Mouse (Mus musculus) cerebellum, adult 2 months (tissue): ENCODE data around the gene Gprasp2. TPM values are rescaled to one million over a fixed set of nuclear protein-coding genes. Genes with fewer than 3 reads are reported as not detected.
"Not testable (repeated sequence)": the region's sequence is repeated elsewhere in the genome, so short reads cannot be mapped to it uniquely, and the experiment has no call there.

Source experiments
- DNase-seq, 2 experiments: peaks; one replicate each; pipeline ENCODE4 v3.0.0; 2021
- H3K27ac ChIP-seq: fragments of 200-500 bp; 2 replicates; pipeline ENCODE4 v1.5.1; 2012; ENCODE audit warnings: low read length, control low read depth, inconsistent platforms; ENCODE audit not compliant: insufficient read depth
- H3K27me3 ChIP-seq: fragments of 200-500 bp; 2 replicates; pipeline ENCODE4 v1.6.1; 2012; ENCODE audit warnings: inconsistent platforms, mild to moderate bottlenecking, low read length, moderate library complexity; ENCODE audit not compliant: control insufficient read depth, insufficient read depth
- H3K4me1 ChIP-seq: fragments of 200-500 bp; 2 replicates; pipeline ENCODE4 v1.6.1; 2011; ENCODE audit warnings: low read length; ENCODE audit not compliant: control insufficient read depth, insufficient read depth
- H3K4me3 ChIP-seq: fragments of 200-500 bp; replicated peaks from 2 replicates; pipeline ENCODE3; 2011; ENCODE audit warnings: mild to moderate bottlenecking, low read depth, low read length, control low read depth; ENCODE audit not compliant: insufficient read depth
- CTCF ChIP-seq: fragments of 200-500 bp; IDR thresholded peaks from 2 replicates; pipeline ENCODE4 v1.5.1; 2011; ENCODE audit warnings: low read depth, mild to moderate bottlenecking, control low read depth, low read length, moderate library complexity, borderline replicate concordance; ENCODE audit not compliant: insufficient read depth
- POLR2A ChIP-seq: fragments of 200-500 bp; IDR thresholded peaks from 2 replicates; pipeline ENCODE4 v1.6.1; 2011; ENCODE audit warnings: low read length, control low read depth, borderline replicate concordance; ENCODE audit not compliant: insufficient read depth
- WGBS: fragments of 180-500 bp; shearing (Covaris S2); methylation state at CpG from one replicate; pipeline ENCODE4 v1.1.7; 2018; 5-methylcytosine and 5-hydroxymethylcytosine counted together
- polyA plus RNA-seq: library from polyadenylated mRNA; depleted of rRNA; stranded (reverse); fragments of >200 nt; gene quantifications from 2 replicates; pipeline ENCODE4 v1.2.3, GENCODE M21; 2012; rRNA removed

Gprasp2 gene
- 107 and 115 TPM in 2 replicates for polyA plus RNA-seq

DNA sequence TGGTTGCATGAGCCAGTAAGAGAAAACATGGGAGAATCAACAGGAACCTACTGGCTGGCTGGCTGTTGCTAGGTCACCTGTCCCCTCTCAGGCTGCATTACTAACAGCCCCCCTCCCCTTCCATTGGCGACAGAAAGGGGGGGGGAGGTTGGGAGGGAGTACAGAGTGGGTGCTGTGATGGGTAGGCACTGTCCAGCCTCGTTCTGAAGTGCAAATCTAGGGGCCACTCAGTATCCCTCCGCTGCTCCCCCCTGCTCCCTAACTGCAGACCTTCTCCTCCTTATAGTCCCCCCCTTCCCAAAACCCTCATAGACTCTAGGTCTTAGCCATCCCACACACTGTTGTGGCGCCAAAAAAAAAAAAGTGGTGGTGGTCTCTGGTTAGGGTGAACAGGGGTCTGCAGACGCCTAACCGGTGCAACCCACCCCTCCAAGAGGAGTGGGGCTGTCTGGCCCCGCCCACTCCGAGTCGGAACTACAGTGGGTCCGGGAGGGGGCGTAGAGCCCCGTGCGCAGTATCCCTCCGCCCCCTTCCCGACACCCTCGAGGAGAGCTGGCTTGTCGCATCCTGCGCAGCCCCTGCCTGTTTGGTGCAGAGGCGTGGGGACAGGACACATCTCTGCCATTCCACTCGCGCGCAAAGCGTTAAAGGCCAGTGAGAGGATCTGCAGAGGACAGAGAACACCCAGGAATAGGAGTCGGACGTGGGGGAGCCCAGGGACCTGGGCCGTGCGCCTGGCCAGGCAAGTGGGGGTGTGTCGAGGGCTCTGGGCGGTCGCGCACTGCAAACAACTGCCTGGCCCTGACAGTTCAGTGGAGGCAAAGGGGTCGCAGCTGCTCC lies at the start of gene Gprasp2:
TSS of gene Gprasp2 (plus strand) at position 514 of the 840 bp plus-strand sequence.
- not testable (repeated sequence) for H3K4me1 ChIP-seq, H3K27me3 ChIP-seq
- Histone ChIP-seq H3K27ac (0 out of 2 replicates have a peak within 1 kb of the TSS, but pooled peaks have one; percentile 34), H3K4me3 (peak within 1 kb of the TSS; percentile 69)
- 12% methylated on average over 28 of the region's 32 CpGs for WGBS
- DNase-seq, result peak; percentile 66 to 67

DNA sequence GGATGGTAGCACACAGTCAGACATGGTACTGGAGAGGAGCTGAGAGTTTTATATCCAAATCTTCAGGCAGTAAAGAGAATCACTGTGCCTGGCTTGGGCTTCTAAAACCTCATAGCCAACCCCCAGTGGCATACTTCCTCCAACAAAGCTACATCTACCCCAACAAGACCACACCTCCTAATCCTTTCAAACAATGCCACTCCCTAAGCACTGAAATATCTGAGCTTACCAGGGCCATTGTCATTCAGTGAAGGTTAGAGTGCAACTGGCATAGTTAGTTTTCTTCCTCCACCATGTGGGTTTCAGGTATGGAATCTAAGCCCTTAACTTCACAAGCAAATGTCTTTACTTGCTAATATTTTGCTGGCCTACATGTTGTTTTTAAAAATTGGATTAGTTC lies 47.3 kb upstream of the Gprasp2 start:
- no peak for TF ChIP-seq CTCF
- no peak for TF ChIP-seq POLR2A
- Histone ChIP-seq H3K27ac (no peak overlapping the region), H3K4me3 (no peak overlapping the region), H3K27me3 (no peaks in the 10 kb centered on the region), H3K4me1 (no peaks in the 10 kb centered on the region)
- no peak for DNase-seq

DNA sequence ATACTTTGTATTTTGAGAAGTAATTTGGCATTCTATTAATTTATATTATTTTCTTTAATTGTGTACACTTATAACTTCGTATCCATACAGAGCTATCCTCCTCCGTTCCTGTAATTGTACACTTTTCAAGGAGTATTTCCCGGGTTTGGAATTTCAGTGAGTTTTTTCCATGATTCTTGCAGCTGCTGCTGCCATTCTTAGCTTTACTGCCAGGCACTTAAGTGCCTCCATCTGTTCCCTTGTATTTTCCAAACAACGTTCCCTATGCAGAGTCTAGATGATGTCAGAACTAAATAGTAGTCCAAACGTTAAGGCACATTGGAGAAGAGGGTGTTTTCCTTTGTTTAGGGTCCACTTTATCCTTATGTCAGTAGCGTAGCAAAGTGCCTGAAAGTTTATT lies 46.5 kb upstream of the Gprasp2 start:
- no peak overlapping the region for H3K27ac ChIP-seq
- 31% methylated on average over 6 of the region's 6 CpGs for WGBS
- H3K4me3 ChIP-seq, result no peak overlapping the region
- H3K27me3 ChIP-seq, result no peaks in the 10 kb centered on the region
- peak in 1 of 2 experiments; percentile 8 for DNase-seq
- no peaks in the 10 kb centered on the region for H3K4me1 ChIP-seq
- TF ChIP-seq POLR2A (no peak), CTCF (no peak)

DNA sequence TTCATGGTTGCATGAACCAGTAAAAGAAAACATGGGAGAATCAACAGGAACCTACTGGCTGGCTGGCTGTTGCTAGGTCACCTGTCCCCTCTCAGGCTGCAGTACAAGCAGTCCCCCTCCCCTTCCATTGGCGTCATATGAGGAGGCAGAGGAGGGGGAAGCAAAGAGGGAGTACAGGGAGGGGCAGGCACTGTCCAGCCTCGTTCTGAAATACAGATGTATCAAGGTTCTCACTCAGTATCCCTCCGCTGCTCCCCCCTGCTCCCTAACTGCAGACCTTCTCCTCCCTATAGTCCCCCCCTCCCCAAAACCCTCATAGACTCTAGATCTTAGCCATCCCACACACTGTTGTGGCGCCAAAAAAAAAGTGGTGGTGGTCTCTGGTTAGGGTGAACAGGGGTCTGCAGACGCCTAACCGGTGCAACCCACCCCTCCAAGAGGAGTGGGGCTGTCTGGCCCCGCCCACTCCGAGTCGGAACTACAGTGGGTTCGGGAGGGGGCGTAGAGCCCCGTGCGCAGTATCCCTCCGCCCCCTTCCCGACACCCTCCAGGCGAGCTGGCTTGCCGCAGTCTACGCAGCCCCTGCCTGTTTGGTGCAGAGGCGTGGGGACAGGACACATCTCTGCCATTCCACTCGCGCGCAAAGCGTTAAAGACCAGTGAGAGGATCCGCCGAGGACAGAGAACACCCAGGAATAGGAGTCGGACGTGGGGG lies 43.1 kb upstream of the Gprasp2 start:
- H3K4me1 ChIP-seq, H3K27me3 ChIP-seq: not testable (repeated sequence)
- TF ChIP-seq POLR2A, result 0 out of 2 replicates have a peak, but pooled peaks have one; percentile 32
- Histone ChIP-seq H3K27ac (peak overlapping the region; percentile 81; the same call in 1 of the 2 replicates), H3K4me3 (peak overlapping the region; percentile 85)
- DNase-seq, result peak; percentile 21 to 59
- WGBS, result 24% methylated on average over 27 of the region's 27 CpGs

DNA sequence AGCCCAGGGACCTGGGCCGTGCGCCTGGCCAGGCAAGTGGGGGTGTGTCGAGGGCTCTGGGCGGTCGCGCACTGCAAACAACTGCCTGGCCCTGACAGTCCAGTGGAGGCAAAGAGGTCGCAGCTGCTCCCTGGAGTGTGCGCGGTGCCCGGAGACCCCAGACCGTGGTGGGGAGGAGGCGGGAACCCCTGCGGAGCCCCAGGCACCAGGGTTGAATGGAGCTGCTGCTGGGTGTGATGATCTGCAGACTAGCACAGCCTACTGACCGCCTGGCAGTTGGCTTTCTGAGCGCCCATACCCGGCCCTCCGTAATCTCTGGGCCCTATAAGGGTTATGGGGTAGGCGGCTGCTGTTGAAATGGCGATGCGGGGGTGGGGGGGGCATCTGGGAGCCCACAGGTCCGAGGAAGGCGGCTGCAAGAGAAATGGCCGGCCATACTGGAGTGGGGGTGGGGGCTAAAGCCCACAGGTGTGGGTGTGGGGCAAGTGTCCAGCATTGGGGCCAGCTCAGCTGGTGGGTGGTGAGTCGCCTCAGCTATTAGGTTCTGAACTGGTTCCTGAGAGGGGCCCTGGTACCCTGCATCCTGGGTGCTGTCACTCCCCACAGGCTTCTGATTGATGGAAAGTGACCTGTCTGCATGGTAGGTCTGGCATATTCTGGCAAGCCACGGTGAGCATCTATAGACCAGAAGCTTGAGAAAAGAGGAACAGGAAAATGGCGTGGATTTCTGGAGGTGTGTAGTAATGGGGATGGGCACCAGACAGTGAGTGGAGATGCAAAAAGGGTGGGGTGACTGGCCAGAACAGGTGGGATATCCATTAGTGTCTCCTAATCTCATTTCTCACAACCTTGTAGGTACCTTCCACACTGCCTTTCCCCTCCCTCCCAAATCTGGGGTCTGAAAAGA lies 42.3 kb upstream of the Gprasp2 start:
- 17% methylated on average over 21 of the region's 26 CpGs for WGBS
- Histone ChIP-seq H3K4me3 (peak overlapping the region; percentile 85), H3K27ac (peak overlapping the region; percentile 81)
- H3K4me1 ChIP-seq, H3K27me3 ChIP-seq: not testable (repeated sequence)
- DNase-seq, result peak; percentile 41 to 63

DNA sequence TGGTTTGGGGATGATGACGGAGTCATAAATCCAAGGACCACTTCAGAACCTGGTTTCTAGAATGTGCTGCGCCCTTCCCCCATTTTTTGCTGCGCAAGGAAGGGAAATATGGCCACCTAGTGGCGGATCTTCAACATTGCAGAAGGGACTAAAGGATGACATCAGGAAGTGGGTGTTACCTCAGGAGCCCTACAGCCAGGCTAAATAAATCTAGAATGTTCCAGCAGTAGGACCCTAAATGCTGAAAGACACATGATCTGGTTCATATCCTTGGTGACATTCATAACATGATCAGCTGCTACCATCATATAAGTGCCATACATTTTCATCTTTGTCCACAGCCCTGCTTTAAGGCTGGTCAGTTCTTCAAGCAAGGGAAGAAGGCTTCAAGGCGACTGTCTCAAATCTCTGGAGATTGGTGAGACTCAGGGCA lies 41.6 kb upstream of the Gprasp2 start, which contains the start of gene Bhlhb9:
TSS of gene Bhlhb9 (plus strand) at position 383 of the 433 bp plus-strand sequence.
- Histone ChIP-seq H3K4me3 (peak within 1 kb of the TSS; percentile 85), H3K27ac (peak within 1 kb of the TSS; percentile 81)
- not testable (repeated sequence) for H3K27me3 ChIP-seq, H3K4me1 ChIP-seq
- peak; percentile 71 to 75 for DNase-seq
- WGBS, result 22% methylated on average over 4 of the region's 5 CpGs
- peak; percentile 30; the same call in 1 of the 2 replicates for TF ChIP-seq CTCF

DNA sequence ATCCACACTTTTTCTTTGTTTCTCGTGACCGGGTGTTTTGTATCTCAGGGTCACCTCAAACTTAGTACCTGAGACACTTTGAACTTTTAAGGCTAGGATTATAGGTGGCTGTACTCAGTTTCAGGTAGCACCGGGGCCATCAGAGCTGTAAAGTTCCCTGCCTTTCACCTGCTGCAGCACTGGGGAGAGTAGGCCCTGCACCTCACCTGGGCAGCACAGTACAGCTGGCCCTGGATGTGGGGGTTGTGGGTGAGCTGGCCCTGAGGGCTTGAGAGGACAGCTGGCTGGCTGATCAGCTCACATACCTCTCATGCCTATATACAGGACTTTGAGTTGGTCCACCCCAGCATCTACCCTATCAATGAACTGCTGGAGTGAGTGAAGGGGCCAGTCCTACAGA lies 34.7 kb upstream of the Gprasp2 start:
- H3K27me3 ChIP-seq, result no peaks in the 10 kb centered on the region
- H3K4me1 ChIP-seq, result peaks cover 4% of the 10 kb centered on the region; the same call in 1 of the 2 replicates
- DNase-seq, result no peak
- H3K4me3 ChIP-seq, result no peak overlapping the region
- no peak overlapping the region for H3K27ac ChIP-seq
- 87% methylated on average over 3 of the region's 3 CpGs for WGBS
- TF ChIP-seq POLR2A (no peak), CTCF (no peak)

DNA sequence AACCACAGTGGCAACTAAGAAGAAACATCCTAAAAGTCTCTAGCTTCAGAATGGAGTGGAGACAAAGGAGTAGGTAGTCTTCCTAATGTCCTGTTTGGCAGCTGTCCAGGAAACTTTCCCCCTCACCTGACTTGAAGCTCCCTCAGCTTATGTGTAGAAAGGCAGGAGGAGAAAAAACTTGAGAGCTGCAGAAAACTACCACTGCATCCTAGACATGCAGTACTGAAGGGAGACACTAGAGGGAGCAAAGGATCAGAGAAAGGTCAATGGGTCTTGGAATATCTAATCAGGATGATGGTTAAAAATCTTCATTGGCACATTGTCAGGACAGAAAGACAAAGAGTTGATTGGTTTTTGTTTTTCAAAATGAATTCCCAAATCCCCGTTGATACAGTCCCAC lies 33.1 kb upstream of the Gprasp2 start:
- DNase-seq, result peak in 1 of 2 experiments; percentile 46
- no peaks in the 10 kb centered on the region for H3K4me1 ChIP-seq
- no peaks in the 10 kb centered on the region for H3K27me3 ChIP-seq
- H3K27ac ChIP-seq, result no peak overlapping the region
- TF ChIP-seq POLR2A, result no peak
- TF ChIP-seq CTCF, result peak; percentile 34; the same call in 1 of the 2 replicates
- H3K4me3 ChIP-seq, result no peak overlapping the region
- WGBS, result 13% methylated on average over 1 of the region's 1 CpGs

DNA sequence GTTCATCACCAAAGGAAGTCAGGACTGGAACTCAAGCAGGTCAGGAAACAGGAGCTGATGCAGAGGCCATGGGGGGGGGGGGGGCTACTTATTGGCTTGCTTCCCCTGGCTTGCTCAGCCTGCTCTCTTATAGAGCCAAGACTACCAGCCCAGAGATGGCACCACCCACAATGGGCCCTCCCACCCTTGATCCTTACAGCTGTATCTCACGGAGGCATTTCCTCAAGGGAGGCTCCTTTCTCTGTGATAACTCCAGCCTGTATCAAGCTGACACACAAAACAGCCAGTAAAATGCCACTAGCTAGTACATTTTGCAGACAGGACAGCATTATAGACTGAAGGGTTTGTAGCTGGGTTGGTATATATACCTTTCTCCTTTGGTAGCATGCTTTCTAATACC lies 2.9 kb upstream of the Gprasp2 start:
- H3K27ac ChIP-seq, H3K4me3 ChIP-seq, H3K27me3 ChIP-seq, DNase-seq, H3K4me1 ChIP-seq: not testable (repeated sequence)
- WGBS, result 25% methylated on average over 1 of the region's 1 CpGs
